Mouse (Mus musculus): Measurements from ENCODE around the gene Rps26.

The Rps26 gene

GRCm38 (mm10) chr10:128626311-128627310, at the start of gene Rps26:
TSS of gene Rps26 (minus strand) at chr10:128626747.
- peak; percentile 71 to 72 for DNase-seq (ENCODE audit: low read depth in 1 of 2, low spot score in 2 of 2)

- no peak for DNase-seq (ENCODE audit: low read depth in 1 of 2, low spot score in 2 of 2)
These were observed 48.0 kb upstream of the Rps26 start for GRCm38 (mm10) chr10:128674469-128675008.

GRCm38 (mm10) chr10:128673763-128674468, 47.4 kb upstream of the Rps26 start, which contains the start of gene Suox:
TSS of gene Suox (minus strand) at chr10:128674073.
- DNase-seq (ENCODE audit: low read depth in 1 of 2, low spot score in 2 of 2) = peak; percentile 20 to 50

- no peak for DNase-seq (ENCODE audit: low read depth in 1 of 2, low spot score in 2 of 2)
These were observed 44.6 kb upstream of the Rps26 start for GRCm38 (mm10) chr10:128671148-128671547.

- DNase-seq (ENCODE audit: low read depth in 1 of 2, low spot score in 2 of 2) = no peak
These were observed 42.5 kb upstream of the Rps26 start for GRCm38 (mm10) chr10:128668790-128669672.

GRCm38 (mm10) chr10:128665806-128666205, 39.3 kb upstream of the Rps26 start:
- no peak for DNase-seq (ENCODE audit: low read depth in 1 of 2, low spot score in 2 of 2)

- DNase-seq (ENCODE audit: low read depth in 1 of 2, low spot score in 2 of 2) = no peak
These were observed 38.8 kb upstream of the Rps26 start for GRCm38 (mm10) chr10:128665307-128665706.

- no peak for DNase-seq (ENCODE audit: low read depth in 1 of 2, low spot score in 2 of 2)
These were observed 38.3 kb upstream of the Rps26 start for GRCm38 (mm10) chr10:128664808-128665207.

GRCm38 (mm10) chr10:128663441-128664220, 37.1 kb upstream of the Rps26 start:
- no peak for DNase-seq (ENCODE audit: low read depth in 1 of 2, low spot score in 2 of 2)

- DNase-seq (ENCODE audit: low read depth in 1 of 2, low spot score in 2 of 2) = no peak
These were observed 35.9 kb upstream of the Rps26 start for GRCm38 (mm10) chr10:128662465-128662864.

- DNase-seq (ENCODE audit: low read depth in 1 of 2, low spot score in 2 of 2) = no peak
These were observed 32.9 kb upstream of the Rps26 start for GRCm38 (mm10) chr10:128659490-128659889.

- DNase-seq (ENCODE audit: low read depth in 1 of 2, low spot score in 2 of 2) = no peak
These were observed 31.3 kb upstream of the Rps26 start for GRCm38 (mm10) chr10:128657844-128658243.

GRCm38 (mm10) chr10:128656731-128657130, 30.2 kb upstream of the Rps26 start:
- DNase-seq (ENCODE audit: low read depth in 1 of 2, low spot score in 2 of 2) = no peak

- no peak for DNase-seq (ENCODE audit: low read depth in 1 of 2, low spot score in 2 of 2)
These were observed 28.7 kb upstream of the Rps26 start for GRCm38 (mm10) chr10:128655254-128655653.

GRCm38 (mm10) chr10:128653866-128654265, 27.3 kb upstream of the Rps26 start:
- DNase-seq (ENCODE audit: low read depth in 1 of 2, low spot score in 2 of 2) = no peak

GRCm38 (mm10) chr10:128646139-128647089, 19.9 kb upstream of the Rps26 start:
- DNase-seq (ENCODE audit: low read depth in 1 of 2, low spot score in 2 of 2) = no peak

GRCm38 (mm10) chr10:128645111-128646011, 18.8 kb upstream of the Rps26 start, which contains the start of gene Ikzf4:
TSS of gene Ikzf4 (minus strand) at chr10:128645991.
- DNase-seq (ENCODE audit: low read depth in 1 of 2, low spot score in 2 of 2) = no peak

GRCm38 (mm10) chr10:128642749-128643148, 16.2 kb upstream of the Rps26 start:
- DNase-seq (ENCODE audit: low read depth in 1 of 2, low spot score in 2 of 2) = no peak

All from monocyte, adult 2 months (primary cell).